Mouse (Mus musculus): ENCODE measurements at regions not wholly inside any gene's neighbourhood (a gene's known extent, or its start where the extent isn't known, plus 50 kb on each side); places are given as distances from the start of the nearest gene placed in this dataset.

GRCm38 (mm10) chr11:38280961-38281360 is 1045.2 kb upstream of the Tenm2 start:
- TF ChIP-seq CTCF (IDR thresholded peaks at IDR 0.05) (no peak), EP300 (IDR thresholded peaks at IDR 0.05; ENCODE audit: insufficient read depth, low read depth, low read length) (no peak)
